Mouse (Mus musculus) spleen, postnatal 4 days (tissue): ENCODE data around the gene Tuba3a.
A peak's percentile ranks its signal among the peaks of the same experiment; 100 is the strongest.

Experiments
- DNase-seq, 2 experiments: peaks; one replicate each; pipeline ENCODE4 v3.0.0; 2022; ENCODE audit warnings: low spot score in 2 of 2

Tuba3a gene

GRCm38 (mm10) chr6:125266091-125266490 lies 19.8 kb downstream of the Tuba3a start:
- DNase-seq, result no peak

- no peak for DNase-seq
Observed at GRCm38 (mm10) chr6:125265239-125265638, 20.6 kb downstream of the Tuba3a start.

DNA sequence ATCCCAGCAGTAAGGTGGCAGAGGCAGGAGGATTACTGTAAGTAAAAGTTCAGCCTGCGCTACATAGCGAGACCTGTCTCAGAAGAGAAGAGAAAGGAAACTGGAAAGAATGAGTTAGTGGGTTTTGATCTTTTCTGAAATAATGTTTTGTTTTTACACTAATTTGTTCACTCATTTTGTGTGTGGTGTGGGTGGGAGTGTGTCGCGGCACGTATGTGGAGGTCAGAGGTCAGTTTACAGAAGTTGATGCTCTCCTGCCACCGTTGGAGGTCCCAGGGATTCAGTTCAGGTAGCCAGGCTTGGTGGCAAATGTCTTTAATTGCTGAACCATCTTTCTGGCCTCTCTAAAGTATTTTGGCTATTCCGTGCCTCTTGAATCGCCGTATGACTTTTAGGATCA lies 21.6 kb downstream of the Tuba3a start:
- no peak for DNase-seq

DNA sequence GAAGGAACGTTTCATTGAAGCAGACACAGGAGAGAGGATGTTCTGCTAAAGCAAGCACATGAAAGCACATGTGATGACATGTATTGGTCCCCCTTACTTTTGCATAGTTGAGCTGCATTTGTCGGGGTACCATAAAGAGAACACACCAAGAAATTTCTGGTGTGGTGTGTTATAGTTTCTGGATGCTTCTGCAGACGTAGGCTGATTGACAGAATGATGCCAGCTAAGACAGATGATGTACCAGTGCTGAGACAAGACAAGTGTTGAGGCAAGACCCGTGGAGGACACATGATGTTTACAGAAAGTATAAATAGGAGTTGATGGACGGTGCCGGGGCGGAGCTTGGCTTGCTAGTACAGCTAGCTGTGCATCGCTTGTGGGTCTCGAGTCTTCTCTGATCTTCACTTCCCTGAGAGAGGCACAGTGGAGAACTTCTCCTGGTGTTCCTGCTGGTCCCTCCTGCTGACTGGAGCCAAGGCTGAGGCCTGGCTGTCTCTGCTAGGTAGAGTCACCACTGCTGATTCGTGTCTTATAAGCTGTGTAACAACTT lies 25.8 kb downstream of the Tuba3a start:
- DNase-seq, result no peak

DNA sequence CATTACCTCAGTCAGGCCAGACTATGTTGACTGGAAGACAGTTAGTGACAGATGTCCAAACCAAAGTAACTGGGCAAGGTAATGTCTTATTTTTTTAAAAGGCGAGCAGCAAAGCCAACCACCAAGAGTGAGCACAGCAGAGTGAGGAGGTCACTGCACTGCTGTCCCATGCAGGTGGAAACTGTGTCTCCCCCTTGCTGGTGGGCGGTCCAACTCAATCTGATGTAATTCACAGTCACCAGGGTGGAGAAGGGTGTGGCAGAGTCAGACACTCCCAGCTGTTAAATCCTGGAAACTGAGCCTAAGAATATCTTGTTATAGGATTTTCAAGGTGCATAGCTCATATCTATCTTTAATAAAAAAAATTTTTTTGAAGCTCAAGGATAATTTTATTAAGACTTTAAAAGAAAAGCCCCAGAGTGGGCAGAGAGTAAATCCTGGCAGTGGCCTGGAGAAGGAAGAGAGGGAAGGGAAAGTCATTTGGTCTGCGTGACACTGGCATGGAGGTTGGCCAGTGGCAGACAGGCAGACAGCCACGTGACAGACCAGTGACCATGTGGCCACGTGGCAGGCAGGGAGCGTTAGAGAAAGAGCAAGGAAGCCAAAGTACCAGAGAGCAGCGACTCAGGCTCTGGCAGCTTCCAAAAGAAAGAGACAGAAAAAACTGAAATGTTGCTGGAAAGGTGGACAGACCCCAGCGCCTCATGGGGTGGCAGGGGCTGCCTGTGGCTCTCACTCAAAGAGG lies 29.4 kb downstream of the Tuba3a start:
- no peak for DNase-seq

- no peak for DNase-seq
Observed at GRCm38 (mm10) chr6:125255516-125256044, 30.3 kb downstream of the Tuba3a start.

- no peak for DNase-seq
Observed at GRCm38 (mm10) chr6:125253863-125254715, 31.8 kb downstream of the Tuba3a start.

DNA sequence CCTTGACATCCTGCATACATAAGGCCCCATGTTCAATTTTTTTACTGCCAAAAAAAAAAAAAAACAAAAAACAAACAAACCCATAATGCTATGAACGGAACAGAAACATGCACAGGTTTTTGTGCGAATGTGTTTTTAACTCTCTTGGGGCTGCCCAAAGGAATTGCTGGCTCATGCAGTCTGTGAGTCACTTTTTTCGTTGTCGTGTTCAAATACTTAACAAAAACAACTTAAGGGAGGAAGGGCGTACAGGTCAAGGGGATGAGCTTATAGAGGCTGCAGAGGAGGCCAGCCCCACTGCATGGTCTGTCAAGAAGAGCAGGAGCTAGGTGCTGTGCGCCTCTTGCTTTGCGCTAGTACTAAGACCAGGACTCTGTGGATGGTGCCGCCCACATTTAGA lies 33.1 kb downstream of the Tuba3a start:
- DNase-seq, result no peak

DNA sequence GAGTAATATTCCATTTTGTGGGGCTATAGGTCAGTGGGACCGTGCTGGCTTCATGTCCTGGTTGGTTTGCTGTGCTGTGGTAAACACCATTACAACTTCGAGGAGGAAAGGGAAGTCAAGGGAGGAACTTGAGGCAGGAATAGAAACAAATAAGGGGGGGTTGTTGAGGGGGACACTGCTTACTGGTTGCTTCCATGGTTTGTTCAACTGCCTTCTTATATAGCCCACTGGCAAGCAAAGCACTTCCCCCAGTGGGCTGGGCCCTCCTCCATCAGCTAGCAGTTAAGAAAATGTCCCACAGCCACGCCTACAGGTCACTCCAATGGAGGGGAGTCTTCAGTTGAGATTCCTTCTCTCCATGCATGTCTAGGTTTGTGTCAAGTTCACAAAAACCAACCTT lies 33.6 kb downstream of the Tuba3a start:
- DNase-seq, result no peak

GRCm38 (mm10) chr6:125244551-125244950 lies 41.3 kb downstream of the Tuba3a start:
- no peak for DNase-seq

DNA sequence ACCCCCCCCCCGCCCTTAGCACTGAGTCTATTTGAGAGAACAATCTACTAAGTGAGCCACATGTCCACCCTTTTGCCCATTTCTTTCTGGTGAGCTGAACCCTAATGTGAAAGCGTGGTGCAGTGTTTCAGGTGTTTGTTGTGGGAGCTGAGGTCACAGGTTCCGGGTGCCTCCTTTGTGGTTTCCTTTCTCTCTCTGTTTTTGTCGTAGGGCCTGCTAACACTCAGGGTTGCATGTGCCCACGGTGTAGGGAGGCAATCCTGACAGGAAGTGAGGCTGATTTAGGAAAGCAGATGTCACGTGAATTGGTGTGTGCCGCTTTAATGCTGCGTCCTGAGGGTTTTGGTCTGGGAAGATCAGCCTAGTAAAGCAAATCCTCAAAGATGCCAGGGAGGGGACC lies 44.3 kb downstream of the Tuba3a start:
- no peak for DNase-seq

GRCm38 (mm10) chr6:125240617-125241016 lies 45.2 kb downstream of the Tuba3a start:
- DNase-seq, result no peak

GRCm38 (mm10) chr6:125239547-125239946 lies 46.3 kb downstream of the Tuba3a start:
- no peak for DNase-seq

GRCm38 (mm10) chr6:125238396-125238795 lies 47.4 kb downstream of the Tuba3a start:
- DNase-seq, result no peak

- DNase-seq, result no peak
Observed at GRCm38 (mm10) chr6:125237421-125237820, 48.4 kb downstream of the Tuba3a start.

GRCm38 (mm10) chr6:125236782-125237181 lies 49.1 kb downstream of the Tuba3a start, which contains the start of gene Cd27:
Gene Cd27, minus strand, starts transcription at chr6:125237010.
- peak in 1 of 2 experiments; percentile 61 for DNase-seq

DNA sequence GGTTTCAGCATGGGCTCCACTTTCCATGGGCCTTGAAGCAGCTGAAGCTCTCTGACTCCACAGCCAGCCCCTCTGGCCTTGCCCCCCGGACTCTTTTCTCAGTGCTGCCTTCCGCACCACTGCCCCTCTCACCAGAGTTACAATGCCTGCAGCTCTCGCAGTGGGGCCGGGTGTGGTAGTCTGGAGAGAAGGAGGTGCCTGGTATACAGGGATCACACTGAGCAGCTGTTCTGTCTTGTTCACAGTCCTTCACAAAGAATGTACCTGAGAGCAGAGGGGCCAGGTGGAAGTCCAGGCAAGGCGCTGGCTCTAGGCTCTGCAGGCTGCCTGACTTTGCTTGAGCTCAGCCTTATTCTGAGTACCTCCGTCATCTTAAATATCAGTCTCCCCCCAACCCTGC lies 49.5 kb downstream of the Tuba3a start:
- DNase-seq, result no peak

- no peak for DNase-seq
Observed at GRCm38 (mm10) chr6:125234520-125234828, 51.4 kb downstream of the Tuba3a start.

DNA sequence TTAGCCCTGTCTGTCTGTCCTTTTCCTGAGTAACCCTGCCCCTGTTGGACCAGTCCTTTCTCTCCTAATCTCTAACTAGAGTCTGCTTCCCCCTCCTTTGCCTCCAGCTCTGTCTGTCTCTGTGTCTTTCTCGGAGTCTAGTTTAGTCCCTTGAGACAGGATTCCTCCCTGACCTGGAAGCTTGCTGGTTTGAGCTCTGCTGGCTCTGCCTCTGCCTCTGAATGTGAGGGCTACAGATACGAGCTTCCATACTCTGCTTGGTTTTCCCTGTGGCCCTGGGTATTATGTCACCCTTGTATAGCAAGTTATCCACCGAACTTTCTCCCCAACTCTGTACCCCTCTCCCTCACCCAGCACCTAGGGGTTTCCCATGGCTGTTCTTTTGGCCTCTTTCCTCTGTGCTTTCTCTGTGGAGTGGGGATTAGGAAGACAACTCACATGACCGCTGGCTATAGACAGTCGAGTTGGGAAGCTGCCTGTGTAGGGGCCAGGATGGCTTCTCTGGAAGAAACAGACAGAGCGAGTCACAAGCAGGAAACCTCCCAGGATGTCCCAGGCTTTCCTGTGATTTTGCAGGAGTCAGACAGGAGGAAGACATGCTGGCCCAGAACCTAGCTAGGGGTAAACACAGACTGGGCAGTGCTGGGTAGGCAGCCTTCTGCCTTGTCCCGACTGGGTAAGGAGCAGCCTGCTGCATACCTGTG lies 51.9 kb downstream of the Tuba3a start:
- no peak for DNase-seq

DNA sequence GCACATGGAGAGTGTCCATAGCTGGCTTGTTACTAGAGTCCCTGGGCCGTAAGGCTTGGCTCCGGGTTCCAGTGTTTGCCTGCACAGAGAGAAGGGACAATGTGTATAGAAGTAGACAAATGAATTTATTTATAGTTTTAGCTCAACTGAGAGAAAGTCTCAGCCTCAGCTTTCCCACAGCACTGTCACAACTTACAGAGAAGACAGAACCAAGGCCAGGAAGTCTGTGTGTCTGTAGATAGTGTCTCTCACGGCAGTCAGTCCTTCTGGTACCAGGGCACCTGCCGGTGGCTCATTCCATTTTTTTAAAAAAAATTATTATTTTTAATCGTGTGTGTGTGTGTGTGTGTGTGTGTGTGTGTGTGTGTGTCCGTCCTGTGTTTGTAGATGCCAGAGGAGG lies 53.3 kb downstream of the Tuba3a start:
- no peak for DNase-seq

DNA sequence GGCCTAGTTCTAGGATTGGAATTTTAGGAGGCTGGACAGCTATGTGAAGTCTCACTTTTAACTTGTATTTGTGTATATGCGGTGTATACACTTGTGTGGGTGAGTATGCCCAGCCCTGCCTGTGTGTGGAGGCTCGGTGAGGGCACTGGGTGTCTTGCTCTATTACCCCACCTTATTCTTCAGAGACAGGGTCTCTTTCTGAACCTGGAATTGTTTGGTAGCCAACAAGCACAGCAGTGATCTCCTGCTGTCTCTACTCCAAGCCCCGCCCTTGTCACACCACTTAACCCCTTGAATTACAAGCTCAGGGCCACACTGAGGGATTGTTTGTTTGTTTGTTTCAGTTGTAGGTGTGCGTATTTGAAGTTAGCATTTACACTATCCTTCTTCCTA lies 53.8 kb downstream of the Tuba3a start:
- DNase-seq, result no peak
